Mouse (Mus musculus): Measurements from ENCODE around the gene Cxcl5.
A peak's percentile ranks its signal among the peaks of the same experiment; 100 is the strongest.

The Cxcl5 gene

DNA sequence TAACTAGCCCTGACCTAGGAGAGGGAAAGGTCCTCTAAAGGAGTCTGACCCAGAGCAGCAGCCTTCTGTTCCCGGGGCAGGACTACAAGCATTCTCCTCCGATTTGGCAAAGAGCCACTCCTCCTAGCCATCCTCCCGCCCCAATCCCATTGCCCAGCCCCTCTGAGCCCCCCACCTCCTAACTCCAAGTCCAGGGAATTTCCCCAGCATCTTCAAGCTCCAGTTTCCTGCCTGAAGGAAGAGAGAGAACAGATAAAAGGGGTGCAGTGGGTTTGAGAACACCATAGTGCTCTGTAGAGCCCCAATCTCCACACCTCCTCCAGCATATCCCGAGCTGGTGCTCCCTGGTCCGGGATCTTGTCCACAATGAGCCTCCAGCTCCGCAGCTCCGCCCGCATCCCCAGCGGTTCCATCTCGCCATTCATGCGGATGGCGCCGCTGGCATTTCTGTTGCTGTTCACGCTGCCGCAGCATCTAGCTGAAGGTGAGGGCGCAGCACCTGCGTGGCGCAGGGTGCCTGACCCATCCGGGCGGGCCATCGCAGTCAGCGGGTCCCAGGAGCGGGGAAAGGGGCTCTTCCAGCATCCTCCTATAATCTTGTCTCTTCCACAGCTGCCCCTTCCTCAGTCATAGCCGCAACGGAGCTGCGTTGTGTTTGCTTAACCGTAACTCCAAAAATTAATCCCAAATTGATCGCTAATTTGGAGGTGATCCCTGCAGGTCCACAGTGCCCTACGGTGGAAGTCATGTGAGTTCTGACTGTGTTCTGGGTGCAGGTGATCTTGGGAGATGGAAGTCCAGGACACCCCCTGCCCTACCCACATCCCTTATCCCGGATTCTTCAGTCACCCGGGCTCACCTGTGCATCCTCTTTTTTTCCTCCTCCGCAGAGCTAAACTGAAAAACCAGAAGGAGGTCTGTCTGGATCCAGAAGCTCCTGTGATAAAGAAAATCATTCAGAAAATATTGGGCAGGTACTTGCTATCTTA is at the start of gene Cxcl5:
Cxcl5 (plus strand) TSS at position 284 of the 989 bp plus-strand sequence.
- DNase-seq (ENCODE audit: low read depth, low spot score), result peak; percentile 35

DNA sequence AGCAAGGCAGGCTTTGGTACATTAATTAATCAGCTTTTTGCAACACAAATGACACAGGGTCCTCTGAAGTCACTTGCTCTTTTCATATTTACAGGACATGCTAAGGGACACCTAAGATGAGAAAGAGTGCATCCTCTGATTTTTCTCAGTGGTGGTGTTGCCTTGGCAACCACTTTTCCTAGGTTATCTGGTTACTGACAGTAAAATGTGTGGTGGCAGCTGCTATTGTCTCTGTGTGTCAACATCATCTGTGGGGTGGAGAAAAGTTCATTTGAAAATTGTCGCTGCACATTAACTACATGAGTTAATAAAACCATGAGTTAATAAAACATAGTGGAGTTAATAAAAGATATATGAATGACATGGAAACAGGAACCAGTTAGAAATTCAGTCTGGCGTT is 47.8 kb upstream of the Cxcl5 start:
- DNase-seq (ENCODE audit: low read depth, low spot score), result no peak

DNA sequence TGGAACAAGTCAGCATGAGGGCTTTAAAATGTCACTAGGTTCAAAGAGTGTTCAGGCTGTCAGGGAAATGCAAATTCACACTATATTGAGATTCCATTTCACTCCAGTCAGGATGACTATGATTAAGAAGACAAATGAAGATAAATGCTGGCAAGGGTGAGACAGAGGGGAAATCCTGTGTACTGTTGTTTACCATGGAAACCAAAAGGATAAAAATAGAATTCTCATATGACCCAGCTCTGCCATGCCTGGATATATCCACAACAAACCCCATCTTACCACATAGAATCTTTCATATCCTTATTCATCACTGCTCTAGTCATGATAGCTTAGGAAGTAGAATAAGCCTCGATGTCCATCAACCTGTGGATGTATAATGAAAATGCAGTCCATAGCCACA is 41.2 kb upstream of the Cxcl5 start:
- DNase-seq (ENCODE audit: low read depth, low spot score), result no peak

DNA sequence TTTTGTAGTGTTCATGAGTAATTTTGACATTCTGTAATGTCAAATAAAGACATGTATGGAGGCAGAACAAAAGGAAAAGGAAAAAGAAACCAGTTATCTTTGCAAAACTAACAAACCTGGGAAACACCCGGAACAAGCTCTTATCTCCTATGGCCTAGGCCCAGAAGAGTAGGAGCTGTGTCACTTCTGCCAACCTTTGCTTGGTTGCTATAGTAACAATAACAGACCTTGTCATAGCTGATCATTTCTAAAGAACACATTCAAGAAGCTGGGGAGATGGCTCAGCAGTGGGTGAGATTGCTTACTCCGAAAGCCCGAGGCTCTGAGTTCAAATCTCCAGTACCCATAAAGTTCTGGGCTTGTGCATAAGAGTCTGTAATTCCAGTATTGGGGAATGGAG is 36.5 kb upstream of the Cxcl5 start:
- DNase-seq (ENCODE audit: low read depth, low spot score), result no peak

DNA sequence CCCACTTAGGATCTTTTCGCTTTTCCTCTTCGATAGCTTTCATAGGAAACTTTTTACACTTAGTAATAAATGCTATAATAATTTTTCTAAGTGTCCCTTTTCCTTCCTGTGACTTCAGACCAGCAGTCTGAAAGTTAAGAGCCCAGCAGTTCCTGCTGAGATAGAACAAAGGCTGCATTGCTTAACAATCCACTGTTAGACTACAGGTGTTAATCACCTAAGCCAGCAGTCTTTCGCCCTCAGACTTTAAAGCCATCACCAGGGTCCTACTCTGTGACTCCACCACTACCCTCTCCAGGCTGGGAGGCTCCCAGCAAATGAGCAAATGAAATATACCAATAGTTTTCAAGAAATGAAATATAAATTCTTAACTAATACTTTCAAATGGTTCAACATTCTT is 30.9 kb upstream of the Cxcl5 start:
- DNase-seq (ENCODE audit: low read depth, low spot score), result no peak

DNA sequence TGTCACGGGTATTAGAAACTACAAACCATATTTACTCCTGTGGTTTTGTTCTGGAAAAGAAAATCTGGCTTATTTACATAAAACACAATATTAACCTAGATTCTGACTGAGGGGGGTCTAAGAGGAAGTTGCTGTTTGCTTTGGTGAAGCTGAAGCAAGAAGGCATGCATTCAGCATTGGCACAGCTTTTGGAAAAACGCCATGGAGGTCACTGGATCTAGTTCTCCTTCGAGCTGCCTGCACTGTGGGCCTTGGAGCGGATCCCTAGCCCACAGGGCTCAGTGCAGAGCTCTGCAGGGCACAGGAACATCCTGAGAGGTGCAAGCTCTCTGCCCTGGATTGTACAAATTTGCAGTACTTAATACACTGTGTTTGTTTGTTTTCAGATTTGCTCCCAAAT is 27.7 kb upstream of the Cxcl5 start:
- peak; percentile 83 for DNase-seq (ENCODE audit: low read depth, low spot score)

DNA sequence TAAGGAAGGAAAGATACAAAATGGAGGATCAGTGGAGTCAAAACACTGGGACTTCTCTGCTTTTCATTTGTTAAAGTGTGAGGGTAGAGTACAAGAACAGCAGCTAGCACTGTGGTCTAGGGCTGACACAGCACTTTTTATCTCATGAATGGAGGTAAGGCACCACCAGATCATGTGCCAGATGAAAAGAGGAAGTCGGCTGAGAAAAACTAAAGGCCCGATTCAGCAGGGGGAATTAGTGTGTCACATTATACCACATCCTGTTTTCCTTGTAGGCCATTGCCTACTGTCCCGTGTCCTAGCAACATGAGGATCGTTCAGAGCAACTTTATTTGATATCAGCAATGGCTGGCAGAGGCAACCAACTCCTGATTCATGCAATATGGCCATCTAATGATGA is 17.1 kb upstream of the Cxcl5 start:
- no peak for DNase-seq (ENCODE audit: low read depth, low spot score)

DNA sequence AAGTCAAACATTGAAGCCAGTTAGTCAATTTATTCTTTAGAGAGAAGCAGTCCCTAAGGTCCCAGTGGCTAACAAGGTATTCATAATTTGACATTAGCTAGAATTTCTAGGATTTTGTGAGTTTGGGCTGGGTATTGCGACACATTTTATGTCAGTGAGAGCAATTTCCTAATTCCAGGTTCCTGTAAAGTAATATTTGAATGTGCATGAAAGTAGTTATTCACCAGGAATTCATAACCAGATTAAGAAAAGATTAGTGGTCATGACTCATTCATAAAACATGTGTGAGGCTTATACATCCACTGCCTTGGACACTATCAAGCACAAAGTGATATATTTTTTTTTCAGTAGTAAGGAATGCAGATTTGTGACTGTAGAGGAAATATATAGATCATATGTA is 5.2 kb upstream of the Cxcl5 start:
- no peak for DNase-seq (ENCODE audit: low read depth, low spot score)

DNA sequence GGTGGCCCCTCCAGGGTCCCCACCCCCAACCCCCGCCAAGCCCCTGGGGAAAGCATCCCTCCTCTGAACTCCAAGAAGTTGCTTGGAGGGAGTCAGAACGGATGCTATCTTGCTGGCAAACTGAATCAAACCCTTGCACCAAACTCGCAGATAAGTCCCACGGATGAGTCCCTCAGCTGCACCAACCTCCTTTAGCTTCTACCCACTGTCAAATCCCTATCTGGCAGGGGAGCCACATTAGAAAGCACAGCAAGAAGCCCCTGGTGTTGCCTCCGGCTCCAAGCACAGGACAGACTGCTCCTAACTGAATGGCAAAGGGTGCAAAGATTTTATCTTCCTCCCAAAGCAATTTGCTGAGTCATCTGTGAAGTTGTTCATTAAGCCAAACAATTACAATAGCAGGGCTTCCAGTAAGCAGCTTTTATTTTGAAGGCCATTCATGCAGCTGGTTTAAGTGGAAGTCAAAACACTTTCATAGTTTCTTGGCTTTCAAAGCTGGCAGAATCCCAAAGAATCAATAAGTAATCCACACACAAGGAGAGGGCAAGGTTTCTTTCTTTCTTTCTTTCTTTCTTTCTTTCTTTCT is 1.0 kb upstream of the Cxcl5 start:
- DNase-seq (ENCODE audit: low read depth, low spot score), result peak; percentile 10

DNA sequence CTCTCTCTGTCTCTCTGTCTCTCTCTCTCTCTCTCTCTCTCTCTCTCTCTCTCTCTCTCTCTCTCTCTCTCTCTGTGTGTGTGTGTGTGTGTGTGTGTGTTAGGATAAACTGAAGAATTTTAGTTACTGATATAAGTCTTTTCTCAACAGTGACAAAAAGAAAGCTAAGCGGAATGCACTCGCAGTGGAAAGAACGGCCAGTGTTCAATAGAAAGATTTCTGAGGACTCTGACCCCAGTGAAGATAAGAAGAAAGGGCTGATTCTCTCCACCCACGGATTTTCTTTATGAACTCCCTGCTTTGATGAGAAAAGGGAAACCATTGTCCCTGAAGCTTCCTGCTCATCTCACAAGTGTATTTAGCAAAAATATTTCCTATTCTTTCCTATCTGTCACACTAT is 1.1 kb downstream of the Cxcl5 start:
- no peak for DNase-seq (ENCODE audit: low read depth, low spot score)

DNA sequence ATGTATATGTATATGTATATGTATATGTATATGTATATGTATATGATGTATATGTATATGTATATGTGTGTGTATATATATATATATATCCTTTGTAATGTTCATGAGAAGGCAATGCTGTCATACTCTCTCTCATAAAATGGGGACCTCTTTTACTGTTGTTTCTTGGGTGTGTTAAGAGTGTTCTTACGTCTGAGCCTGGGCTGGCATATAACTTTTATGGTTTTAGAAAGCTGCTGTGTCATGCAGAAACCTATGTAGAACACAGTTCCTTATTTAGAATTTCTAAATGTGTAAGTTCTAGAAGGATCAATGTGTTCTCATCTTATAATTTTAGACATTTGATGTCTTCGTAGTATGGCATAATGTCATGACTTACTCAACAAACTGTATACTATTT is 1.7 kb downstream of the Cxcl5 start:
- no peak for DNase-seq (ENCODE audit: low read depth, low spot score)

DNA sequence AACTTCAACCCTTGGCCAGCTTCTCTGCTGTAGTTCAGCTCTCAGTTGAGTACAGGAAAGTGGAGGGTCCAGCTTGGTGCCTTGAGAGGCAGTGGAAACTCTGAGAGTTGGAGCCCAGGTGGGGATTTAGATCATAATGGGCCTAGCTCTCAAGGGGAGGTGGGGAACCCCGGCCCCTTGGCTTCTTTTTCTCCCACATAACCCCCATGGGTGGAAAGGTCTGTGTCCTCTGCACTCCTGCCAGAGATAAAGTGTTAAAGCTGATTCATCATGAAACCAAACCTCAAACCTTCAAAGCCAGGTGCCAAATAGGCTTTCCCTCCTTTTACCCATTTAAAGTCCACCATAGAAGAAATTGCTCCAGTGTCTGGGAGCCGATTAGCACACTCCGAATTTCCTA is 2.7 kb downstream of the Cxcl5 start:
- DNase-seq (ENCODE audit: low read depth, low spot score), result no peak

DNA sequence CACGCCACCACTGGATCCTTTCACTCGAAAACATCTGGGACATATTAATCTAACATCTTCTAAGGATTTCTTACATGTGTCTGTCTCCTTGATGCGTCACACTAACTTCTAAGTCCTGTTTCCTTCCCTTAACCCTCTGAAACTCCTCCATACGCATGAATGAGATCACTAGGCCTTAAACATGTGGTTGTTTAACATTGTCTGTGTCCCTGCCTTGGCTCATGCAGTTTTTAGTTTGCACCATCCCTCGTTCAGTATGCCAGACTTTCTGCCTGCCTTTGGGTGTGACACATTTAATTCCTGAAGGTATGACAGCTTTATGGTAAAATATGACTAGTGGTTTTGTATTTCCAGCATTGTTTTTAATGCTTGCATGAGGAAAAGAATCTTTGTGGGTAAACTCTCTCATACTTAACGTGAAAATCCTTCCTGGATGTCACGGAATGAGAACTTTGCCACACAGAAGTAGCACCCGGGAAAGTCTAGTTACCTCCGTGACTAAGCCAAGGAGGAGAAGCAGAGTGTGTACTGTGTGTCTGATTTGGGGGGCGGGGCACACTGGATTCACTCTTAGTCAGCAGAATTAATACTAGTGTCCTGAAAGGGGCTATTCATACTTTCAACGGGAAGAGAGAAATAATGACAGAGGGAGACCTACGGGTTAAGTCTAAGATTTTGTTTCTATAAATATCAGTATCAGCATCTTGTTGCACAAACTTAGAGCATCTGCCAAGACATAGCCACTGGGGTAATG is 4.9 kb downstream of the Cxcl5 start:
- DNase-seq (ENCODE audit: low read depth, low spot score), result no peak

DNA sequence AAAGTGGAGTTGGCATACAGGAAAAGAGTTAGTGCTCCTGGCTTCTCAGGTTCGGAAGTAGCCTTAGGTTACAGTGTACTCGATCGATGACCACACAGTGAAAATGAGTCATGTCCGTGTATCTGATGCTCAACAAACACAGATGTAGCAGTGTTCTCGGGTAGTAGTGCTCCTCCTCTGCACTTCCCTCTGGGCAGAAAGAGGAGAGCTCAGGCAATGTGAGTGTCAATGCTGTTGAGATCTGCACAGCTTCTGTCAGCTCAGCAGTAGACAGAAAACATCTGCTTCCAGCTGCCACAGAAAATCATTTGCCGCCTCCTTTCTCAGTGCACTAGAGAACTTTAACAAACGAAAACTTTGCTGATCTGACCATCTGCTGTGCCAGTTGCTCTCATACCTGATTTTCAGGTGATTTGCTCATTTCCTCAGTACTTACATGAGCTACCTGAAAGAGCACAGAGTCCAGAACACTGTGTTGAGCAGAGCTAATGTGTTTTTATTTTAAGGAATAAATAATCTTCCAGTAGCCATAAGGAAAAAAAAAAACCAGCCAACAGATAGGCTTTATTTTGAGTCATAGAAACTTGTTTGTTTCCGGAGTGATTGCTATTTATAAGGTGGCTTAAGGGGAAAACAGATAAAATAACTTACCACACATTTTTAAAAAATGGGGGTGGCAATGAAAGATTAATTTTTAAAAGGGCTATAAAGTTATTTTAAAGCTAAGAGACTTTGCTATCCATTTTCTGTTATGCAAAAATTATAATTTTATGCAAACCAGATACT is 6.9 kb downstream of the Cxcl5 start:
- no peak for DNase-seq (ENCODE audit: low read depth, low spot score)

DNA sequence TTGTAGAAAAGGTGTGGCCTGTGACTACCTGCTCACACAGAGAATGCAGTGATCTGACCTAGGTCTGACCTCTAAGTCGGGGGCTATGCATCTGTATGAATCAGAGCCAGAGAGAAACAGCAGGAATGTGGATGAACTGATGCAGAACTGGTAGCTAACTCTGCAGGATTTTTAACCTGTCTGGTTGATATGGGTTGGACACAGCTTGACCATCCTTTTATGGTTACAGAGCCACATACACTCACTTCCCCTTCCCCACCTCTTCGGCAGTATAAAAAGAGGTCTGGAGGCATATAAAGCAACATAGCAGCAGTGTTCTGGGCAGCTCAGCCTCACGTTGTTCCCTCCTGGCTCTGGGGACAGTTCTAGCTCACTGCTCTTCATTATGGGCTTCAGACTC is 9.1 kb downstream of the Cxcl5 start, which contains the start of gene Ppbp:
Ppbp (plus strand) TSS at position 301 of the 400 bp plus-strand sequence.
- no peak for DNase-seq (ENCODE audit: low read depth, low spot score)

DNA sequence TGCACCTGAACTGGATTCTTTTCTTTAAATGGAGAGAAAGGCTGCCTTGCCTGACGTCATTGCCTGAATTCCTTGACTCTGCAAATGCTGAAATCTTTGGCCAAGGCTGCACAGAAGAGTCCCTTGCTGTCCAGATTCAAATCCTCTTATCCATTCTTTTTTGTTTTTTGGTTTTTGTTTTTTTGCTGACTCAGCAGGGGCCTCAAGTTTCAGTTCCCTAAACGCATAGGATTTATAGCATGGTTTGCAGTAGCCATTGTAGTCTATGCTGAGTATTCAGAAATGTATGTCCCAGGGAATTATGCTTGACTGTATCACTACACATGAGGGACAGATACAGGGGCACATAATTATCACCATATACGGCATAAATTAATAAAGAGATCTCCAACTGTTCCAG is 12.2 kb downstream of the Cxcl5 start:
- no peak for DNase-seq (ENCODE audit: low read depth, low spot score)

DNA sequence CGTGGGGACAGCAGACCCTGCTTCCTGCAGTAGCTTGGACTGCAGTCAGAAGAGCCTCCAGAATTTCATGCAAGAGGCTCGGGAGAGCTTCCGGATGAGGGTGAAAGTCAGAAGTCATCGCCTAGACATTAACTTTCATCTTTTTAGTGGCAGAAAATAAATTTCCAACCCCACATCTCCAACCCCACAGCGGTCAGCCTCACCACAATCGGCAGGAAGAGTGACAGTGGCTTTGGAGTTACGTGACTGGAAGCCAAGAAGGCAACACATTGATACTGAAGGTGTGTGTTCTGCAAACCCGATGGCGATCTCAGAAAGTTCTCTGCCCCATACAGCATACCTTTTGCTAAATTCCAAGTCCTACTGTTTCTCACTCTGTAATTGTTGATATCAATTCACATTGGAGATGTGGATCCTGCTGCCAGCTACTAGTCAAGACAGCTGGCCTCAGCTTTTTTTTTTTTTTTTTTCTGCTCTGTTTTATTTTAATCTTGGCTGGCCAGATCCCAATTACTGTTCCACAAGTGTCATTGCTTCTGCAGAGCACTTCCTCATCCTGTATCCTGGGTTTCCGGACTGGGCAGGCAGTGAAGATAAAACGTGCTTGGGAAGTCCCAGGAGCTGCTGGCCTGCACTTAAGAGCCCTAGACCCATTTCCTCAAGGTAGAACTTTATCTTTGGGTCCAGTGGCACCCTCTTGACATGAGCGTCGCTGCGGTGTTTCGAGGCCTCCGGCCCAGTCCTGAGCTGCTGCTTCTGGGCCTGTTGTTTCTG is 12.9 kb downstream of the Cxcl5 start, which contains the start of gene Pf4:
Pf4 (plus strand) TSS at position 556 of the 774 bp plus-strand sequence.
- peak; percentile 18 for DNase-seq (ENCODE audit: low read depth, low spot score)

DNA sequence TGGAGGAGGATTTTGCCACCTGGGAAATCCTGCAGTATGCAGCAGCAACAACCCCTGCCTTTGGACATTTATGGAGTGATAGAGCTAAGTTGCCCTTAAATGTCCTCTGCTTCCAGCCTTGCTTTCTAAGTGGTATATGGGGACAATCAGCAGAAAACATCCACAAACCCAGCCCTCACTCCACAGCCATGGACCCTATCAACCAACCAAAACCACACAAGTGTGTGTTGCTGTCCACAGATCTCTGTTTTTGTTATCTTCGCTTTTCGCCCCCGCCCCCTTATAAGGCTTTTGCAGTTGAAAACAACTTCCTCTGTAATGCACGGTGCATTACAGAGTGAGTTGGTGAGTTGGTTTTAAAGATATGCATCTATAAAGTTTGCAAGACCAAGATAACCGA is 16.4 kb downstream of the Cxcl5 start:
- no peak for DNase-seq (ENCODE audit: low read depth, low spot score)

DNA sequence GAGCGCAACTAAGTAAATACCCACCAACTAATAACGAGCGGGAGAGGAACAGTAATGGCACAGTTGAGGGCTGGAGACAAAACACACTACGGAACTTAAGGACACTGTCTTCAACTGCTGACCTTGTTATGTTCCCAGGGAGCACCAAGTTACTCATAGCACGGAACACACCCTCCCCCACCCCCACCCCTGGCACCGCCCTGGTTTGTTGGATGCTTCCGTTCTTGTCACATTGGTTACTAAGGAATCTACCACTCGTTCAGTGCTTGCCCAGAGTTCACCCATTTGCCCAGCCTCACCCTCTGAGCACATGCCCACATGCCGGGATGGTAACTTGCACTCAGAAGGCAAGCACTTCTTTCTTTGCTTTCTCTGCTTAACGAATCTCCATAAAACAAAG is 18.5 kb downstream of the Cxcl5 start:
- no peak for DNase-seq (ENCODE audit: low read depth, low spot score)

DNA sequence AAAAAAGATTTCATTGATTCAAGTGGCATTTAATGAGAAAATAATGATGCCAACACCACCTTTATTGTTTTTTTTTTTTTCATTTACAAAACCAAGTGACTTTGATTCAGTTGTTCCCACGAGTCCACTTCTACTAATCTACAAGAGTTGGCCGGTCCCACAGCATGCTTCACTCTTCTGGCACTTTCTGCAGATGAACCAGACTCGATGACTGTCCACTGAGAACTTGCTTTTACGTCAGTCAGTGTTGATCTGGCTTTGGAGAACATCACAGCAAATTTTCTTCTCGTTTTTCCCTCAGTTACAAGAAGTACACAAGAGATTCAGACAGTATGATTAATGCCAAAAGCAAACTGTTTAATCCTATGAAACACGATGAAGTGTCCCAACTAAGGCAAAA is 19.7 kb downstream of the Cxcl5 start:
- no peak for DNase-seq (ENCODE audit: low read depth, low spot score)

DNA sequence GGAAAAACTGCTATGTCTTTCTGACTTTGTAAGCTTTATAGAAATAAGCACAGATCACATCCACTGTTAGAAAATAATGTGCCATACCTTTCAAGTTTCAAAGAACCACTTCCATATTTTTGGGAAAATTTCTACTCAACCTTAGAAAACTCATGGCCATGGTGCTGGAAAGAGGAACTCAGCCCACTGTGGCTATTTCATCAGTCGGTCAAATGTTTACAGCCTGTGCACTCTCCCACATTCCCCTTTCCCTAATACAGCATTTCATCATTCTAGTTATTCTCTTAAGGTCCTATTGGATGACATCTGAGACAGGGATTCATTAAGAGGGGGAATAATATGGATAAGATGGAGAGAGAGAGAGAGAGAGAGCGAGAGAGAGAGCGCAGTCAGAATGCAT is 24.5 kb downstream of the Cxcl5 start:
- DNase-seq (ENCODE audit: low read depth, low spot score), result no peak
